Mouse (Mus musculus) CH12F3 (cell line): ENCODE results near the gene Tmem206.

Experiments used
- in situ Hi-C: fragments of 300-500 bp; cut with MboI; formaldehyde crosslinking; loops from 2 replicates; pipeline ENCODE4 v1.14.3; 2020; ENCODE audit warnings: low sequenced_read_pairs

Tmem206 gene

GRCm38 (mm10) chr1:191395200-191395599, 69.5 kb downstream of the Tmem206 start:
- in situ Hi-C loops, result loop anchor here (10.0 kb wide), 1 partner anchor 170 kb away; no protein-coding TSS in a partner anchor

DNA sequence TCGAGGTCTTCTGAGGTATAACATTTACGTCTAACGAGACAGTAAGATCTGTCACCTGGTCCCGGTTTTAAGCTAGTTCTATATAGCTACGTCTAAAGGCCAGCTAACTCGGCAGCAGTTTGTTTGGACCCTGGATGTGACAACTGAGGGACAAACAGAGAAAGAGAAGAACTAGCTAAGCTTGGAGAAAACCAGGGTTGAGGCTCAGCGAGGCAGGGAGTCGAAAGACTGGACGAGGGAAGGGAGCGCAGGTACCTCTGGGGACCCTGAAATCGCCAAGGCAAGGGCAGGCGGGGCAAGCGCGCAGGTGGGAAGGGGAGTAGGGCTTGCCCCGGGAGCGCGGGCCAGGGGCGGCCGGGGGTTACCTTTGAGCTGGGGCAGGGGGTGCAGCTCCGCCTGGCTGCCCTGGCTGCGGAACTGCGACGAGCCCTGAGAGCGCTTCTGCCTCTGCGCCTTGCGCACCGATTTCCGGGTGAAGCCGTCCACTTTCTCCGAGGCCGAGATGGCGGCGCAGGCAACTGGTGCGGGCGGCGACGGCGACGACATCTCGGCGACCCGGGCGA, 70.2 kb downstream of the Tmem206 start:
- in situ Hi-C loops, result loop anchor here (10.0 kb wide), 1 partner anchor 169 kb away; no protein-coding TSS in a partner anchor

DNA sequence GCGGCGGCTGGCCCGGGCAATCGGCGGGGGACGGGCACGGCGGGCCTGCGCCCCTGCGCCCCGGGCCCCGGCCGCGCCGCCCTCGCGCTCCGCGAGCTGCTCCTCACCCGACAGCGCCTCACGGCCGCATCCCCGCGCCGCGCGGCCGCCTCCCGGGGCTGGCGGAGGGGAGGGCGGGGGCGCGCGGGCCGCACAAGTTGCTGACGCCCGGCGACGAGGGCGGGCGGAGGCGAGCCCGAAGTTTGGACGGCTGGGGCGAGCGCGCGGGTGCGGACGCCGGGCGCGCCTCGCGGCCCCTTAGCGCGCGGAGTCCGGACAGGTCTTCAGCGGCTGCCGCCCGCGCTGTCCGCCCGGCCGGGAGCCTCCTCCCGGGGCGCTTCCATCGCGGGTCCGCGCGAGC, 70.7 kb downstream of the Tmem206 start:
- in situ Hi-C loops, result loop anchor here (10.0 kb wide), 1 partner anchor 168 kb away; no protein-coding TSS in a partner anchor

GRCm38 (mm10) chr1:191396897-191397849, 71.5 kb downstream of the Tmem206 start:
- in situ Hi-C loops, result loop anchor here (10.0 kb wide), 1 partner anchor 168 kb away; no protein-coding TSS in a partner anchor
